Mouse (Mus musculus) liver (tissue): ENCODE measurements around the gene BC052040.

ENCODE experiments used
- DNase-seq: peaks from one replicate; pipeline ENCODE4 v3.0.0-alpha.2; 2020; ENCODE audit warnings: mixed read lengths

BC052040 gene

GRCm38 (mm10) chr2:115774153-115774908 lies 192.8 kb downstream of the BC052040 start:
- DNase-seq = no peak

GRCm38 (mm10) chr2:115775488-115776217 lies 194.1 kb downstream of the BC052040 start:
- DNase-seq = no peak

DNA sequence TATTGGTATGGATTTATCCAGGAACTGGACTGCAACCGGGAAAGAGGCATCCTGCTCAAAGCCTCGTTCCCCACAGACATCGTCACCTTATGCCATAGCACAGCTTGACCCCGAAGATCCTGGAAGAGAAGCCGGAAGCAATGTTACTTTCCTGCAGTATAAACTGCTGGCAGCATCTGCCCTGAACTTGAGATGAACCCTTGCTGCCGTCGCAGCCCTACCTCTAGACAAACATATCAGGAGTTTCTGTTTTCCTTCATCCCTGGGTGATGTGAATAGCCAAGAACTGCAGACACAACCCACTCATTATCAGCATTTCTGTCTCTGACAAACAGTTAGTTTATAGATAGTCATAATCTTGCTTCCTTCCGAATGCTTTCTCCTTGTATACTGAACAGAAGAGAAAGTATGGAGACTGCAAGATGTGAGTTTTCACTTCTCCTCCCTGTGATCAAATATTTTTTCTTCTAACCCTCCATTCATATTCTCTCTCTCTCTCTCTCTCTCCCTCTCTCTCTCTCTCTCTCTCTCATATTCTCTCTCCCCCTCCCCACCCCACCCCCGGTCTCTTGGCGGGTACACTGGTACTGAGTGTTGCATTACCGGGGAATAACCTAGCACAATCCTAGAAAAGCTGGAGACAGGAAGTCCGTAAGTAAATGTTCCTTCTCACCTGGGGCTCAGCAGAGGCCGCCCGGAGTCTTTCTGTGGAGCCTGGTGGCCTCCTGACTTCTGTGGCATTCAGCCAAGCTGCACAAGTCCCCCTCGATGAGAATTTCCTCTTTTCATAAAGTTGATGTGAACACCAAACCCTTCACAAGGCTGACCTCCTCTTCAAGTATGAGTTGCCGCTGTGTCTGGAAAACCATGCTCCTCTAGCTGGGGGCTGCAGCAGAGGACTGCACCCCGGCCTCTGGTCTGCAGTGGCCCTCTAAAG lies 195.7 kb downstream of the BC052040 start:
- peak; percentile 6 for DNase-seq

GRCm38 (mm10) chr2:115780546-115781011 lies 199.1 kb downstream of the BC052040 start:
- DNase-seq = no peak

DNA sequence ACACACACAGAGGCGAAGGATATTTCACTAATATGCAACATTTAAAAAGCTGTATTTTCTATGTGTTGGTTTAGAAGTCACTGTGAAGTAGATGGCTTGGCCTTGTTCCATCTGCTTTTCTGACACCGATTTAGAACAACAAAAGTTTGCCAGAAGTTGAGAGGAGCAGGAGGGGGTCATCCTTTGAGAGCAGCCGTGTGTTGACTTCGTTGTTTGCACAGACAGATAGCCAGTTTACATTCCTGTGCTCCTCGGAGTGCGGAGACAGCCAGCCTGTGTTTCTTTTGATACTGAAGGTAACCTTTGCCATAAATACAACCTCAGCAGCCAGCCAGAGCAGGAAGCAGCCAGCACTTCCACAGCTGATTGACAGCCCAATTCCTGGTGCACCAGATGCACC lies 204.2 kb downstream of the BC052040 start:
- no peak for DNase-seq

DNA sequence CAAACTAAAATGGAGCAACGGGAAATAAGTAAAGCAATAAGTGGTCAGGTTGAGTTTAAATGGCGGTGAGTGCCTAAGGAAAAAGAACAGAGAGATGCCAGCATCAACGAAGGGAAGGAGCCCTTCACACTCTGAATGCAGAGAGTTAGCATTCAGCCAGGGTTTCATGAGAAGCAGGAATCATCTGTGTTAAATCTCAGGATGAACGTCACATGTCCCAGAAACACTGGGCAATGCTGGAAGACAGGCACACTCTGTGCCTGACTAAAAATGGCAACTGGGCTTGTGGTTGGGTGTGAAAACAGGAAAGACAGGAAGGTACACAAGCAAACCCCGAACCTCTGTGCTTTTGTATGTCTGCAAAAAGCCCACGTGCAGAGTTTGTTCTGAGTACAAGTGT lies 217.3 kb downstream of the BC052040 start:
- DNase-seq = no peak

DNA sequence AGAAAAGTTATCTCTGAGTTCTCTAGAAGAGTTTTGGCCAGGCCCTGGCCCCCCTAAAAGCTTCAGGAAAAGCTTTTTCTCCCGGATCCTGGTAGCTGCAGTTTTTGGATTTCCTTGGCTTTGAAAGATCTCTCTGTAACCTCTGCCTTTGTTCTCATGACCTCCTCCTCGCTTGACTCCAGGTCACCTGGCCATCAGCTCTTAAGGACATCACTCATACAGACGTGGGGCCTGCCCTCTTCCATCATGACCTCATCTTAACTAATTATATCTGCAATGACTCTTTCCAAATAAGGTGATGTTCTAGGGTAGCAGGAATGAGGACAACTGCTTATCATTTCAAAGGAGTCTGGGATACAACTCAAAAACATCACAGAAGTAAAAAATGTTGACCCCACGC lies 226.9 kb downstream of the BC052040 start:
- no peak for DNase-seq

DNA sequence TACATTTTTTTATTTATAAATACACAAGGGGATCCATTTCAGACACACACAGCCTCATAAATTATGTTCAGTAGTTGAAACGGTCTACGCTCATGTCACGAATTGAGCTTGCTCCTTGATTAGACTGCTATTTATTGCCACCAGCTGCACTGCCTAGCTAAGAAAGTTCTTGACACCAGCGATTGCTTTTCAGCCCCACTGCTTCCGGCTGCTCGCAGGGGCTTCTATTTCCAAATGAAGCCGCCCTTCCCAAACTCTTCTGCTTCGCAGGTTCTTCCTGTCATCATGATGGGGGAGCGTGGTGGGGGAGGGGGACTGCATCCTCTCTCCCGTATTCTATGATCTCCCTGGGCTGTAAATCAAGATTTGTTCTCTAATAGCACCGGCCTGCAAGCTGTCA lies 231.8 kb downstream of the BC052040 start:
- peak; percentile 6 for DNase-seq

- no peak for DNase-seq
Measured at GRCm38 (mm10) chr2:115813721-115814120, 232.2 kb downstream of the BC052040 start.

DNA sequence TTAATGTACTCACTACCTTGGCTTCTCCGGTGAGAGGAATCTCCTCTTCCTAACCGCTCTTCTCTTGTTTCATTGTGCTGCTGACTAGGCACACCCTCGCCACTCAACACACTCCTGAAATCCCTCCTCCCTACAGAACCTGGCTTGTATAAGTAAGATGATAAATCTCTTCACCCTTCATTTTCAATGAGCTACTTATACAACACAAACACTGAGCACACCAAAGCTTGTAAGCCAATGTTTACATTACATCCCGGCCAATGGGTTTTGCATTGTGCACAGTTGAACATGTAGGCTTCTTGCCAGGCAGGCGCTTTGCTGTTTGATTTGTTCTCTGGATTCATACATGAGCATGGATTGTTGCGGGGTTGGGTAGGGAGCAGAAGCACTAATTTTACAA lies 236.4 kb downstream of the BC052040 start:
- no peak for DNase-seq

- DNase-seq = no peak
Measured at GRCm38 (mm10) chr2:115822361-115822760, 240.8 kb downstream of the BC052040 start.
